ENCODE assay signal across 29 mouse cellular contexts in genomic region chr11:121392405-121392804, GRCm38 (mm10). TPM values are rescaled to one million over a fixed set of nuclear protein-coding genes. Genes with fewer than 3 reads are reported as not detected.
"Had no signal": no experiment of that assay in that cellular context is flagged by ENCODE, and none has a peak within 500 bp of the region (broad histone marks: within the 10 kb centered on the region; RNA-seq: fewer than 3 reads in every experiment).

No protein-coding gene starts in this region.

- H3K9ac ChIP-seq: embryonic facial prominence, embryonic 12.5 days; embryonic facial prominence, embryonic 13.5 days; embryonic facial prominence, embryonic 15.5 days; forebrain, embryonic 12.5 days; forebrain, embryonic 13.5 days; forebrain, embryonic 15.5 days; forebrain, postnatal 0 days had no signal

- ATAC-seq: forebrain, embryonic 13.5 days; forebrain, embryonic 14.5 days; forebrain, embryonic 15.5 days; forebrain, embryonic 16.5 days; forebrain, postnatal 0 days had no signal

- H3K27ac ChIP-seq: embryonic facial prominence, embryonic 10.5 days; embryonic facial prominence, embryonic 12.5 days; embryonic facial prominence, embryonic 13.5 days; embryonic facial prominence, embryonic 15.5 days; forebrain, embryonic 10.5 days; forebrain, embryonic 12.5 days; forebrain, embryonic 13.5 days; forebrain, embryonic 15.5 days; gastrocnemius, adult 2 months; heart, adult 2 months had no signal

- H3K36me3 ChIP-seq: embryonic facial prominence, embryonic 10.5 days; embryonic facial prominence, embryonic 12.5 days; embryonic facial prominence, embryonic 13.5 days; embryonic facial prominence, embryonic 15.5 days; forebrain, embryonic 10.5 days; forebrain, embryonic 12.5 days; forebrain, embryonic 15.5 days had no signal

- H3K9me3 ChIP-seq: embryonic facial prominence, embryonic 10.5 days; embryonic facial prominence, embryonic 12.5 days; embryonic facial prominence, embryonic 13.5 days; embryonic facial prominence, embryonic 15.5 days; forebrain, embryonic 10.5 days; forebrain, embryonic 12.5 days; forebrain, embryonic 13.5 days; forebrain, embryonic 15.5 days had no signal

- H3K27me3 ChIP-seq: embryonic facial prominence, embryonic 12.5 days; embryonic facial prominence, embryonic 15.5 days; forebrain, embryonic 15.5 days had no signal

- H3K4me2 ChIP-seq: embryonic facial prominence, embryonic 12.5 days; embryonic facial prominence, embryonic 13.5 days; embryonic facial prominence, embryonic 15.5 days; forebrain, embryonic 12.5 days; forebrain, embryonic 13.5 days; forebrain, embryonic 15.5 days had no signal

- H3K4me3 ChIP-seq: embryonic facial prominence, embryonic 10.5 days; embryonic facial prominence, embryonic 12.5 days; embryonic facial prominence, embryonic 13.5 days; embryonic facial prominence, embryonic 15.5 days; erythroblast, embryonic 14.5 days; forebrain, embryonic 10.5 days; forebrain, embryonic 12.5 days; forebrain, embryonic 13.5 days; forebrain, embryonic 15.5 days; gastrocnemius, adult 2 months; heart, adult 2 months had no signal

- DNase-seq: cerebellum, adult 2 months; cerebellum, adult 8-10 months; cerebellum, adult 9-10 months; cerebellum, adult 9-11 months; cerebellum, postnatal 10 days; cerebellum, postnatal 14 days; cerebellum, postnatal 25 days; cerebellum, postnatal 36 days; embryo, embryonic 11 days; forebrain, postnatal 0 days; gastrocnemius, adult 2 months; gastrocnemius, postnatal 10 days; gastrocnemius, postnatal 14 days; gastrocnemius, postnatal 25 days; gastrocnemius, postnatal 36 days; heart, adult 18-20 months; heart, adult 2 months had no signal

RNA-seq across cellular contexts. Expression of gene Fn3k, which starts 42.3 kb away (rescaled TPM):
- total RNA-seq: granulocyte monocyte progenitor cell, adult 5-6 weeks had no signal
